Mouse (Mus musculus) midbrain, postnatal 0 days (tissue): ENCODE results near the gene Agrn. TPM values are rescaled to one million over a fixed set of nuclear protein-coding genes. Genes with fewer than 3 reads are reported as not detected.

ENCODE experiments used
- ATAC-seq: fragments of 200-750 bp; cut with Nextera tagmentation; 2 replicates; pipeline ENCODE4 v1.8.0; 2017; ENCODE audit warnings: moderate number of reproducible peaks, mild to moderate bottlenecking, moderate TSS enrichment, moderate library complexity; ENCODE audit not compliant: low FRiP score
- DNase-seq: peaks from one replicate; pipeline ENCODE4 v3.0.0-alpha.2; 2015; ENCODE audit warnings: low spot score
- H3K27ac ChIP-seq: fragments of 300-500 bp; sonication (generic); 2 replicates; pipeline ENCODE4 v1.5.1; 2014; ENCODE audit warnings: low read depth, mild to moderate bottlenecking, low read length, mixed read lengths
- H3K27me3 ChIP-seq: fragments of 300-500 bp; sonication (generic); 2 replicates; pipeline ENCODE4 v1.6.1; 2014; ENCODE audit warnings: low read length, control low read depth, mixed read lengths; ENCODE audit not compliant: insufficient read depth
- H3K36me3 ChIP-seq: fragments of 300-500 bp; sonication (generic); 2 replicates; pipeline ENCODE4 v1.6.1; 2014; ENCODE audit warnings: low read length, control low read depth, mixed read lengths; ENCODE audit not compliant: insufficient read depth
- H3K4me1 ChIP-seq: fragments of 300-500 bp; sonication (generic); 2 replicates; pipeline ENCODE4 v1.6.1; 2014; ENCODE audit warnings: mild to moderate bottlenecking, control low read depth, antibody characterized with exemption, low read length, mixed read lengths; ENCODE audit not compliant: insufficient read depth
- H3K4me2 ChIP-seq: fragments of 300-500 bp; sonication (generic); 2 replicates; pipeline ENCODE4 v1.6.1; 2014; ENCODE audit warnings: low read depth, mild to moderate bottlenecking, low read length, mixed read lengths; ENCODE audit not compliant: poor library complexity, severe bottlenecking
- H3K4me3 ChIP-seq: fragments of 300-500 bp; sonication (generic); 2 replicates; pipeline ENCODE4 v1.5.1; 2014; ENCODE audit warnings: low read depth, mild to moderate bottlenecking, low read length, moderate library complexity
- H3K9ac ChIP-seq: fragments of 300-500 bp; sonication (generic); replicated peaks from 2 replicates; pipeline ENCODE4 v1.6.1; 2014; ENCODE audit warnings: mild to moderate bottlenecking, low read length, moderate library complexity, mixed read lengths; ENCODE audit not compliant: poor library complexity, severe bottlenecking
- H3K9me3 ChIP-seq: fragments of 300-500 bp; sonication (generic); 2 replicates; pipeline ENCODE4 v1.6.1; 2016; ENCODE audit warnings: low read length, control low read depth
- CTCF ChIP-seq: IDR thresholded peaks from 2 replicates; pipeline ENCODE4 v1.5.1; 2016; ENCODE audit warnings: antibody characterized with exemption, mild to moderate bottlenecking
- WGBS: fragments of 180-500 bp; shearing (Covaris S2); extraction: QIAGEN DNeasy Blood & Tissue Kit; methylation state at CpG from one replicate; pipeline ENCODE4 v1.1.7; 2014; 5-methylcytosine and 5-hydroxymethylcytosine counted together
- polyA plus RNA-seq: library from polyadenylated mRNA; unstranded; fragments of >200 nt; fragmentation: Nextera tagmentation; extraction: Ambion mirVana; gene quantifications from 2 replicates; pipeline ENCODE4 v1.2.1, GENCODE M21; 2015
- total RNA-seq: library from RNA; depleted of rRNA; stranded (reverse); fragments of >200 nt; gene quantifications from 2 replicates; pipeline ENCODE4 v1.2.3, GENCODE M21; 2014

Agrn gene
- total and polyA plus RNA-seq, 2 experiments from 2014 or later: 77.1 to 303 TPM

DNA sequence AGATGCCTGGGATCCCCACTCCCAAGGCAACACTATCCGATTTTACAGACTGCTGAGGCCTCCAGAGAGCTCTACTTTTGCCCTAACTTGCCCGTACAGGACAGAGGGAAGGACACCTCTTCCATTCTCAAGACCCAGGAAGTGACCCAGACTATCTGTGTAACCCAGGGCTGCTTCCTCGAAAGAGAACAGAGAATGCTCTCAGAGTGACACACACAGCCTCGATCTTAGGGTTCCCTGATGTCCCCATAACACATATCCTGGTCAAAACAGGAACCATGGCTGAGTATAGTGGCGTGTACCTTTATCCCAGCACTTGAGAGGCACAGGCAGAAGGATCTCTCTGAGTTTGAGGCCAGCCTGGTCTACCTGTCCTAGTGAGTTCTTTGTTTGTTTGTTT is 13.5 kb downstream of the Agrn start:
- peaks cover 17% of the 10 kb centered on the region for H3K36me3 ChIP-seq
- H3K4me1 ChIP-seq: peaks cover 46% of the 10 kb centered on the region
- ATAC-seq: no peak
- WGBS: 85% methylated on average over 5 of the region's 5 CpGs
- 0 out of 2 replicates have a peak overlapping the region, but pooled peaks have one; percentile 24 for H3K9ac ChIP-seq
- no peaks in the 10 kb centered on the region for H3K9me3 ChIP-seq
- no peaks in the 10 kb centered on the region for H3K27me3 ChIP-seq
- no peak for TF ChIP-seq CTCF
- no peak overlapping the region for H3K27ac ChIP-seq
- H3K4me2 ChIP-seq: peak overlapping the region; percentile 85
- DNase-seq: no peak
- H3K4me3 ChIP-seq: peak overlapping the region; percentile 54

GRCm38 (mm10) chr4:156177630-156178029 is 19.7 kb downstream of the Agrn start:
- Histone ChIP-seq H3K9me3 (no peaks in the 10 kb centered on the region), H3K36me3 (peaks cover 78% of the 10 kb centered on the region), H3K4me3 (no peak overlapping the region), H3K4me2 (no peak overlapping the region), H3K4me1 (peaks cover 14% of the 10 kb centered on the region), H3K27me3 (no peaks in the 10 kb centered on the region), H3K27ac (no peak overlapping the region), H3K9ac (no peak overlapping the region)
- DNase-seq (no peak), ATAC-seq (no peak)
- TF ChIP-seq CTCF: no peak
- WGBS: 97% methylated on average over 9 of the region's 9 CpGs

DNA sequence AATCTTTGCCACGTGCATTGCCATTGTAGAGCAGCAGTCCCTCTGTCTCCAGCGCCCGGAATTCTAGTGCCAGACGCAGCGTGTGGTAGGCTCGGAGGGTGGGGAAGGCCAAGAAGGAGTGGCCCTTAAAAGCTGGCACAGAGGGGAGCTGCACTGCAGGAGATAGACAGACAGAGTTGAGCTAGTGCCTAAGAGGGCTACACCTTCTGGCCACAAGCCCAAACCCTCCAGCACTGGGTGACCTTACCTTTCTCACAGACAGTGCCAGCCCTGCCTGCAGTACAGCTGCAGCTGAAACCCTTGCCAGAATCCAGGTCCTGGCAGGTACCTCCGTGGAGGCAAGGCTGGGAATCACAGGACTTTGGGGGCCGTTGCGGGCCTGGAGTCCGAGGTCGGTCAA is 25.5 kb downstream of the Agrn start:
- Histone ChIP-seq H3K9ac (no peak overlapping the region), H3K36me3 (peaks cover 98% of the 10 kb centered on the region), H3K9me3 (no peaks in the 10 kb centered on the region), H3K4me3 (no peak overlapping the region), H3K4me2 (no peak overlapping the region), H3K27ac (no peak overlapping the region), H3K27me3 (no peaks in the 10 kb centered on the region), H3K4me1 (no peaks in the 10 kb centered on the region)
- DNase-seq (no peak), ATAC-seq (no peak)
- WGBS: 97% methylated on average over 11 of the region's 11 CpGs
- TF ChIP-seq CTCF: no peak

GRCm38 (mm10) chr4:156169129-156169528 is 28.2 kb downstream of the Agrn start:
- H3K4me3 ChIP-seq: no peak overlapping the region
- TF ChIP-seq CTCF: no peak
- ATAC-seq: no peak
- no peak overlapping the region for H3K4me2 ChIP-seq
- peaks cover 86% of the 10 kb centered on the region for H3K36me3 ChIP-seq
- H3K9ac ChIP-seq: no peak overlapping the region
- H3K27me3 ChIP-seq: no peaks in the 10 kb centered on the region
- WGBS: 98% methylated on average over 10 of the region's 10 CpGs
- no peaks in the 10 kb centered on the region for H3K9me3 ChIP-seq
- no peak for DNase-seq
- H3K4me1 ChIP-seq: no peaks in the 10 kb centered on the region
- no peak overlapping the region for H3K27ac ChIP-seq

DNA sequence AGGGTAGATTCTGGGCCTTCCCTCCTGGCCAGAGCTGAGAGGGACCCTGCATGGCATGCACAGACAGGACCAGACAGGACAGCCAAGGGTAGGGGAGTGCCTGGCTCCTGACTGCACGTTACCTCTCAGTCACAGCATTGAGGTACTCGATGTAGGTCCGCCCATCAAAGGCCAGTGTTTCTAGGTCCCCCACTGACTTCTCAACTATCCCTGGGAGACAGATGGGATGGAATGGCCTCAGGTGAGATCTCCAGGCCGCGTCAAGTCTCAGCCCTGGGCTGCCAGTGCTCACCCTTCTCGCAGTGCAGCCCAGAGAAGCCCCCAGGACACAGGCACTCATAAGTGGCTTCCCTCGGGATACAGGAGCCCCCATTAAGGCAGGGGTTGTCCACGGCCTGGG is 28.7 kb downstream of the Agrn start:
- no peak for TF ChIP-seq CTCF
- Histone ChIP-seq H3K27me3 (no peaks in the 10 kb centered on the region), H3K4me2 (no peak overlapping the region), H3K36me3 (peaks cover 83% of the 10 kb centered on the region), H3K9ac (no peak overlapping the region), H3K4me1 (no peaks in the 10 kb centered on the region), H3K27ac (no peak overlapping the region), H3K9me3 (no peaks in the 10 kb centered on the region), H3K4me3 (no peak overlapping the region)
- ATAC-seq (no peak), DNase-seq (no peak)
- WGBS: 90% methylated on average over 6 of the region's 8 CpGs

DNA sequence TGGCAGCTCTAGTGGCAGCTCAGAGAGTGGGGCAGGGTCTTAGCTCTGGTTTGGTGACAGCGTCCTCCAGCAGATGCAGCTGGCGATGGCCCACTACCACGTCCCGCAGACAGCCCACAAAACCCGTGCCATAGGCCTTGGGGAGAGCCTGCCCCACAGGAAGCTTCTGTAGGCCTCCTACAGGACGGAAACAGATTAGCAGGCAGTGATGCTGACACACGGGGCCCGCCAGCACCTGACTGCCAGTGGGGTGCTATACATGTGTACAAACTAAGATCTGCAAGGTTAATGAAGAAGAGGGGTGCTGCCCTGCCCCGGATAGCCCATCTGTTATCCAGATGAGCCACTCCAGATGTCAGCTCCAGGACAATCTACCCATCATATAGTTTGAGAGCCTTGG is 30.8 kb downstream of the Agrn start:
- Histone ChIP-seq H3K27ac (no peak overlapping the region), H3K27me3 (no peaks in the 10 kb centered on the region), H3K36me3 (peaks cover 66% of the 10 kb centered on the region), H3K4me3 (no peak overlapping the region), H3K4me2 (no peak overlapping the region), H3K9ac (no peak overlapping the region), H3K4me1 (no peaks in the 10 kb centered on the region), H3K9me3 (no peaks in the 10 kb centered on the region)
- TF ChIP-seq CTCF: no peak
- DNase-seq (no peak), ATAC-seq (no peak)
- WGBS: 90% methylated on average over 9 of the region's 9 CpGs
